Mouse (Mus musculus) bone marrow macrophage, adult 2 months (primary cell): ENCODE measurements around the gene Rps16.

Experiments
- CTCF ChIP-seq: IDR thresholded peaks from 2 replicates; pipeline ENCODE4 v1.5.1; 2012; ENCODE audit warnings: low read depth, mild to moderate bottlenecking, low read length, moderate library complexity
- POLR2A ChIP-seq: IDR thresholded peaks from 2 replicates; pipeline ENCODE4 v1.6.1; 2012; ENCODE audit warnings: mild to moderate bottlenecking, low read depth, low read length, borderline replicate concordance

DNA sequence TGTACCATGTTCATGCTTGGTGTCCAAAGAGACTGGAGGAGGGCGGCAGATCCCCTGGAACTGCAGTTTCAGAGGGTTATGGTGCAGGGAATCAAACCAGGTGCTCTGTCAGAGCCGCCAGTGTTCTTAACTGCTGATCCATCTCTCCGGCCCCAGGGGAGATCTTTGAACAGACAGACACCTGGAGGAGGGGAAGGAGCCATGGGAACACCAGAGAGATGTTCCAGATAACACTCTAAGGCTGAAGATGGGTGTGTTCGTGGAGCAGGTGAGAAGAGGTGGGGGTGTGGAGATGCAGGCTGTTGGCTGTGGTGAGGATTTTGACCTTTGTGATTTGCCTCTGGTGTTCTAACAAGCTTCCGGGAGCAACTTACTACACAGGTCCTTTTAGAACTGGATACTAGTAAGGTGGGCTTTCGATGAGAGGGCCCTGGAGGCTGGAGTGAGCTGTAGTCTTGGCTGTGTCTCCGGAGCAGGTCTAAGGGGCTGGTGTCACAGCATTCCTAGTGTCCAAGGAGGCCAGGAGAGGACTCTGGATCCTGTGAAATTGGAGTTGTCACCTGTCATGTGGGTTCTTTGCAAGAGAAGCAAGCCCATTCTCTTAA, 23.5 kb downstream of the Rps16 start:
- no peak for TF ChIP-seq POLR2A
- TF ChIP-seq CTCF: no peak
